Mouse (Mus musculus): ENCODE measurements around the gene Fancc.
"Not testable (repeated sequence)": the region's sequence is repeated elsewhere in the genome, so short reads cannot be mapped to it uniquely, and the experiment has no call there.

Gene Fancc

GRCm38 (mm10) chr13:63356101-63356500 is 141.0 kb downstream of the Fancc start:
- no peak for DNase-seq (ENCODE audit: low read depth in 1 of 2, low spot score in 2 of 2)

- DNase-seq (ENCODE audit: low read depth in 1 of 2, low spot score in 2 of 2), result not testable (repeated sequence)
Observed at GRCm38 (mm10) chr13:63353312-63353711, 143.8 kb downstream of the Fancc start.

GRCm38 (mm10) chr13:63350076-63350475 is 147.0 kb downstream of the Fancc start:
- DNase-seq (ENCODE audit: low read depth in 1 of 2, low spot score in 2 of 2), result no peak

GRCm38 (mm10) chr13:63347639-63348038 is 149.4 kb downstream of the Fancc start:
- DNase-seq (ENCODE audit: low read depth in 1 of 2, low spot score in 2 of 2), result no peak

GRCm38 (mm10) chr13:63345476-63346225 is 151.4 kb downstream of the Fancc start:
- no peak for DNase-seq (ENCODE audit: low read depth in 1 of 2, low spot score in 2 of 2)

GRCm38 (mm10) chr13:63344481-63344880 is 152.6 kb downstream of the Fancc start:
- DNase-seq (ENCODE audit: low read depth in 1 of 2, low spot score in 2 of 2), result no peak

GRCm38 (mm10) chr13:63342781-63343180 is 154.3 kb downstream of the Fancc start:
- no peak for DNase-seq (ENCODE audit: low read depth in 1 of 2, low spot score in 2 of 2)

- DNase-seq (ENCODE audit: low read depth in 1 of 2, low spot score in 2 of 2), result no peak
Observed at GRCm38 (mm10) chr13:63339946-63340345, 157.1 kb downstream of the Fancc start.

GRCm38 (mm10) chr13:63337239-63337960 is 159.7 kb downstream of the Fancc start:
- DNase-seq (ENCODE audit: low read depth in 1 of 2, low spot score in 2 of 2), result no peak

GRCm38 (mm10) chr13:63336335-63336734 is 160.7 kb downstream of the Fancc start:
- no peak for DNase-seq (ENCODE audit: low read depth in 1 of 2, low spot score in 2 of 2)

- no peak for DNase-seq (ENCODE audit: low read depth in 1 of 2, low spot score in 2 of 2)
Observed at GRCm38 (mm10) chr13:63335421-63336134, 161.5 kb downstream of the Fancc start.

- DNase-seq (ENCODE audit: low read depth in 1 of 2, low spot score in 2 of 2), result peak in 1 of 2 experiments; percentile 6
Observed at GRCm38 (mm10) chr13:63332576-63333300, 164.3 kb downstream of the Fancc start.

- no peak for DNase-seq (ENCODE audit: low read depth in 1 of 2, low spot score in 2 of 2)
Observed at GRCm38 (mm10) chr13:63331379-63331778, 165.7 kb downstream of the Fancc start.

GRCm38 (mm10) chr13:63330236-63330860 is 166.7 kb downstream of the Fancc start:
- DNase-seq (ENCODE audit: low read depth in 1 of 2, low spot score in 2 of 2), result no peak

GRCm38 (mm10) chr13:63326015-63326414 is 171.1 kb downstream of the Fancc start:
- no peak for DNase-seq (ENCODE audit: low read depth in 1 of 2, low spot score in 2 of 2)

- no peak for DNase-seq (ENCODE audit: low read depth in 1 of 2, low spot score in 2 of 2)
Observed at GRCm38 (mm10) chr13:63324978-63325848, 171.9 kb downstream of the Fancc start.

- DNase-seq (ENCODE audit: low read depth in 1 of 2, low spot score in 2 of 2), result no peak
Observed at GRCm38 (mm10) chr13:63324311-63324710, 172.8 kb downstream of the Fancc start.

GRCm38 (mm10) chr13:63323286-63324075 is 173.6 kb downstream of the Fancc start:
- DNase-seq (ENCODE audit: low read depth in 1 of 2, low spot score in 2 of 2), result no peak

- DNase-seq (ENCODE audit: low read depth in 1 of 2, low spot score in 2 of 2), result no peak
Observed at GRCm38 (mm10) chr13:63322756-63323155, 174.3 kb downstream of the Fancc start.
